Mouse (Mus musculus): Measurements from ENCODE around the gene Opcml. TPM values are rescaled to one million over a fixed set of nuclear protein-coding genes. Genes with fewer than 3 reads are reported as not detected.

The Opcml gene
- total and polyA plus RNA-seq, 2 experiments from 2014 or later = 71.2 to 128 TPM

DNA sequence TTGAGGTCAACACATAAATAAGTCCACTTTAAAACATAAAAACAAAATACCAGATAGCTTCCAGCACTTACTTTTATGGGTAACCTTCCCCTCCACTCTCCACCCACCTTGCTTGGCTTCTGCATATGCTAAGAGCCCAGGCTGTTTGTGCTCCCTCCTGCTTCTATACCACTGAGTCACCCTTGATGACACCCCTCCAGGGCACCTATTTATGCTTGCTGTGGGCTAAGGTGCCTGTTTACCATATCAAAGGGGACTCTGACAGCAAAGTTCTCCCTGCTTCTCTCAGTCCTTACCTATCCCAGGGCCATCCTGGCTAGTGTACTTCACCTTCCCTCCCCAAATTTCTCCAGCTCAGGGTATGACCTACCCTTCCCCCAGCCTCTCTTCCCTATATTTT, 824.9 kb downstream of the Opcml start:
- Histone ChIP-seq H3K36me3 (ENCODE audit: insufficient read depth, low read length) (no peaks in the 10 kb centered on the region), H3K4me3 (ENCODE audit: low read depth, low read length) (no peak overlapping the region), H3K4me1 (ENCODE audit: insufficient read depth, low read length) (peaks cover 5% of the 10 kb centered on the region; the same call in 1 of the 2 replicates), H3K4me2 (ENCODE audit: low read depth, low read length, poor library complexity, severe bottlenecking) (no peak overlapping the region), H3K9me3 (ENCODE audit: low read length) (no peaks in the 10 kb centered on the region), H3K27ac (ENCODE audit: low read depth, low read length) (no peak overlapping the region), H3K27me3 (ENCODE audit: insufficient read depth, low read length) (no peaks in the 10 kb centered on the region), H3K9ac (replicated peaks; ENCODE audit: low read length, poor library complexity, severe bottlenecking) (no peak overlapping the region)
- DNase-seq (ENCODE audit: low spot score) = no peak
- no peak for ATAC-seq (ENCODE audit: low FRiP score)
- TF ChIP-seq CTCF (IDR thresholded peaks at IDR 0.05) = no peak

DNA sequence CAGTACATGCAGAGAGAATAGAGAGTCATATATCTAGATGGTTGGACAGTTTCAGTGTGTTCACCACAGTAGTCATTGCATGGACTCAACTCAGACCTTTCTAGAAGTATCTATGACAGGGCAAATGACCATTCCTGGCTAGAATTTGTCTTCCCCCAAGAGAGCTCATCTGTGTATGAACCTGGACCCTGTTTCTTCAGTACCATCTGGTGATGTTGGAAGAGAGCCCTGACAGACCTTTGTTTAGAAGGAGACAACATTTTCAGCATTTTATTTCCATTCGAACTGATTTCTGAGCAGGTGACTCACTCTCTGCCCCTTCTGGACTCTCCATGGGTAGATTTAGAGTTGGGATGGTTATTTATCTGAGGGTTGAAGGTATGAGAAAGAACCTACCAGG, 827.1 kb downstream of the Opcml start:
- Histone ChIP-seq H3K9me3 (ENCODE audit: low read length) (no peaks in the 10 kb centered on the region), H3K4me1 (ENCODE audit: insufficient read depth, low read length) (peaks cover 5% of the 10 kb centered on the region; the same call in 1 of the 2 replicates), H3K9ac (replicated peaks; ENCODE audit: low read length, poor library complexity, severe bottlenecking) (no peak overlapping the region), H3K27ac (ENCODE audit: low read depth, low read length) (no peak overlapping the region), H3K4me3 (ENCODE audit: low read depth, low read length) (no peak overlapping the region), H3K4me2 (ENCODE audit: low read depth, low read length, poor library complexity, severe bottlenecking) (no peak overlapping the region), H3K36me3 (ENCODE audit: insufficient read depth, low read length) (no peaks in the 10 kb centered on the region), H3K27me3 (ENCODE audit: insufficient read depth, low read length) (no peaks in the 10 kb centered on the region)
- no peak for ATAC-seq (ENCODE audit: low FRiP score)
- TF ChIP-seq CTCF (IDR thresholded peaks at IDR 0.05) = no peak
- WGBS = 81% methylated on average over 1 of the region's 1 CpGs
- DNase-seq (ENCODE audit: low spot score) = no peak

DNA sequence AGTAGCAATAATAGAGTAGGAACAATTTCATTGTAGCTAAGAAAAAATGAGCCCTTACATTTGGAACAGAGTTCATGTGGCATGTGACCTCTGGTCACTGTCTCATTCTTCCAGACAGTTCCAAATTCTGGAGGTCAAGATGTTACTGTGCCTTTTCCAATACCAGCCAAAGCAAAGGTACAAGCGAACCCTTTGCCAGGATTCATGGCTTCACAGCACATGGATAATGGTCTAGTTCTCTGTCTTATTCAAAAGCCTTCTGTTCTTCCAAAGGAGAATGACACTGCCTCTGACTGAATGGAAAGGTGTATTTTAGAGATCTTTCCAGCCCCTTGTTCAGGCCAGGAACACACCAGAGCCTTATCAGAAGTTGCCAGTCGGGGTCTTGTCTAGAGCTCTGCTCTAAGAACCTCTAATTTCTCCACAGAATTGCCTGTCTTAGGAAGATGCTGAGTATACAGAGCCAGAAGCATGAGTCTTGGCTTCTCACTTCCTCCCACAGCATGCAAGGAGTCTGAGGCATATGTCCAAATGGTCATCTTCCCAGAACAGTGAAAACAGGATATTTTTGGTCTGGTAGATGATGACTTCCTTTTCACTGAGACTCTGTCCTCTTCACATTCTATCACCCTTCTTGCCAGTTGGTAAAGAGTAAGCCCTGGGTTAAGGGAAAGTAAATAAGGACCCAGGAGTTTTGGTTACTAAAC, 827.8 kb downstream of the Opcml start:
- ATAC-seq (ENCODE audit: low FRiP score) (no peak), DNase-seq (ENCODE audit: low spot score) (no peak)
- TF ChIP-seq CTCF (IDR thresholded peaks at IDR 0.05) = no peak
- H3K9ac ChIP-seq (replicated peaks; ENCODE audit: low read length, poor library complexity, severe bottlenecking) = no peak overlapping the region
- H3K4me3 ChIP-seq (ENCODE audit: low read depth, low read length) = no peak overlapping the region
- H3K4me2 ChIP-seq (ENCODE audit: low read depth, low read length, poor library complexity, severe bottlenecking) = no peak overlapping the region
- H3K4me1 ChIP-seq (ENCODE audit: insufficient read depth, low read length) = peaks cover 5% of the 10 kb centered on the region; the same call in 1 of the 2 replicates
- 90% methylated on average over 2 of the region's 2 CpGs for WGBS
- no peaks in the 10 kb centered on the region for H3K27me3 ChIP-seq (ENCODE audit: insufficient read depth, low read length)
- no peak overlapping the region for H3K27ac ChIP-seq (ENCODE audit: low read depth, low read length)
- no peaks in the 10 kb centered on the region for H3K36me3 ChIP-seq (ENCODE audit: insufficient read depth, low read length)
- no peaks in the 10 kb centered on the region for H3K9me3 ChIP-seq (ENCODE audit: low read length)

DNA sequence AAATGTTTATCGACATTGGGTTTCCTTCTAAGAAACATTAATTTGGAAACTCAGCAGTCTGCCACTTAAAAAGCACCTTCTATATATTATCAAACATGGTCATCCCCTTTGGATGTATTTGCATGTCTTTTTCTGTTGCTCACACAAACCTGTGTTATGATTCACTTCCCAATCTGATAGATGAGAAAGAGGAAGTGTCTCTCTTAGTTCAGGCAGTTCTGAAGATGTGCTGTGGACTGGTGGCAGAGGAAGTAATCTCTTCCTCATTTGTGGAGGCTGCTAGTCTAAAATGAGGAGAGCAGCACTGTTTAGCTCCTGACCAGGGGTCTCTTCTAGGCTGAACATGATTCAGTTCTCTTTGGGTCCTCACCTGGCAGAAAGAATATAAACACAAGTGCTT, 831.4 kb downstream of the Opcml start:
- DNase-seq (ENCODE audit: low spot score) = no peak
- 89% methylated on average over 1 of the region's 1 CpGs for WGBS
- H3K4me2 ChIP-seq (ENCODE audit: low read depth, low read length, poor library complexity, severe bottlenecking) = no peak overlapping the region

DNA sequence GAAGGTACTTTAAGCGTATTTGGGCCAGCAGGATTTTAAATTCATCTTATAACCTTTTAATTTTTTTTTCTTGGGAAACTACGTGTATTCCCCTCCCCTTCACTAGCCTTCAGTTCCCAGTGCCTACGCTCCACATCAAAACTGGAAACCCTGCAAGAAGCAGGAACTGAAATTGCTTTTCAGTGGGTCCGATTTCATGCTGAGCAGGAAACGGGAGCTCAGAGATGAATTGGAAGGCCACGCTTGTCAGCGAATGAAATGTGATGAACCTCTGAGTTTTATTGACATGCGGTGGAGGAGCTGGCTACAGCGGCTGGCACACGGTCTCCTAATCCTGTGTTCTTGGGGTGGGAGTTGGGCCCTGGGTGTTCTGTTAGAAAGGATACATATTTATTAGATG, 834.3 kb downstream of the Opcml start:
- Histone ChIP-seq H3K4me1 (ENCODE audit: insufficient read depth, low read length) (peaks cover 4% of the 10 kb centered on the region; the same call in 1 of the 2 replicates), H3K4me2 (ENCODE audit: low read depth, low read length, poor library complexity, severe bottlenecking) (peak overlapping the region; percentile 29; the same call in 1 of the 2 replicates), H3K36me3 (ENCODE audit: insufficient read depth, low read length) (no peaks in the 10 kb centered on the region), H3K4me3 (ENCODE audit: low read depth, low read length) (no peak overlapping the region), H3K27ac (ENCODE audit: low read depth, low read length) (0 out of 2 replicates have a peak overlapping the region, but pooled peaks have one; percentile 21), H3K27me3 (ENCODE audit: insufficient read depth, low read length) (no peaks in the 10 kb centered on the region), H3K9me3 (ENCODE audit: low read length) (no peaks in the 10 kb centered on the region), H3K9ac (replicated peaks; ENCODE audit: low read length, poor library complexity, severe bottlenecking) (no peak overlapping the region)
- ATAC-seq (ENCODE audit: low FRiP score) (no peak), DNase-seq (ENCODE audit: low spot score) (peak; percentile 15)
- WGBS = 16% methylated on average over 10 of the region's 10 CpGs
- TF ChIP-seq CTCF (IDR thresholded peaks at IDR 0.05) = no peak

More for the DNA sequence above, 831.4 kb downstream of the Opcml start:
- H3K27me3 ChIP-seq (ENCODE audit: insufficient read depth, low read length) = no peaks in the 10 kb centered on the region
- H3K4me1 ChIP-seq (ENCODE audit: insufficient read depth, low read length) = peaks cover 4% of the 10 kb centered on the region; the same call in 1 of the 2 replicates
- H3K9ac ChIP-seq (replicated peaks; ENCODE audit: low read length, poor library complexity, severe bottlenecking) = no peak overlapping the region
- H3K4me3 ChIP-seq (ENCODE audit: low read depth, low read length) = no peak overlapping the region
- ATAC-seq (ENCODE audit: low FRiP score) = no peak
- H3K9me3 ChIP-seq (ENCODE audit: low read length) = no peaks in the 10 kb centered on the region
- no peaks in the 10 kb centered on the region for H3K36me3 ChIP-seq (ENCODE audit: insufficient read depth, low read length)
- TF ChIP-seq CTCF (IDR thresholded peaks at IDR 0.05) = no peak
- H3K27ac ChIP-seq (ENCODE audit: low read depth, low read length) = no peak overlapping the region

DNA sequence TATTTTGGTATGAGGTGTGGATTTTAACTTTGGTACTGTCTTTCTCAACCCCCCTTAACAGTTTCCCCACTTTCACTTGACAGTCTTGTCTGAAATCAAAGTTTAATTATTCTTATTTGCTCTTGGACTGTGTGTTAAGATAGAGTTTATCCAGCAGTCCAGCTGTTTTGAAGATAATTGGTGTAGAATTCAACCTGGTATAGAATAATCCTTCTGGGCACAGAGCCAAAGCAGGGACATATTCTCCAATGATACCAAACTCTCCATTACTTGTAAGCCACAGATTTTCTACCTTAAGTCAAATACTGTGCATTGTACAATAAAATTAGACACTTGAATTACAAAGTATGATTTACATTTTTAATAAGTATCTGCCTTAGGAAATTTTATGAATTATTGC, 852.2 kb downstream of the Opcml start:
- Histone ChIP-seq H3K4me3 (ENCODE audit: low read depth, low read length) (no peak overlapping the region), H3K4me1 (ENCODE audit: insufficient read depth, low read length) (no peaks in the 10 kb centered on the region), H3K27me3 (ENCODE audit: insufficient read depth, low read length) (no peaks in the 10 kb centered on the region), H3K4me2 (ENCODE audit: low read depth, low read length, poor library complexity, severe bottlenecking) (no peak overlapping the region), H3K27ac (ENCODE audit: low read depth, low read length) (no peak overlapping the region), H3K9ac (replicated peaks; ENCODE audit: low read length, poor library complexity, severe bottlenecking) (no peak overlapping the region), H3K9me3 (ENCODE audit: low read length) (no peaks in the 10 kb centered on the region), H3K36me3 (ENCODE audit: insufficient read depth, low read length) (no peaks in the 10 kb centered on the region)
- DNase-seq (ENCODE audit: low spot score) (no peak), ATAC-seq (ENCODE audit: low FRiP score) (no peak)
- no peak for TF ChIP-seq CTCF (IDR thresholded peaks at IDR 0.05)
